Mouse (Mus musculus) limb, embryonic 12.5 days (tissue): ENCODE results near the gene Gm42421. TPM values are rescaled to one million over a fixed set of nuclear protein-coding genes. Genes with fewer than 3 reads are reported as not detected.

Experiments
- ATAC-seq: fragments of 200-750 bp; cut with Nextera tagmentation; 2 replicates; pipeline ENCODE4 v1.8.0; 2017; ENCODE audit warnings: low read depth, moderate TSS enrichment; ENCODE audit not compliant: insufficient number of reproducible peaks, insufficient read depth, low FRiP score, low TSS enrichment
- H3K27ac ChIP-seq: fragments of 300-500 bp; sonication (generic); 2 replicates; pipeline ENCODE4 v1.5.1; 2016; ENCODE audit warnings: mild to moderate bottlenecking, moderate library complexity
- H3K27me3 ChIP-seq: fragments of 300-500 bp; sonication (generic); 2 replicates; pipeline ENCODE4 v1.6.1; 2016; ENCODE audit warnings: mild to moderate bottlenecking, moderate library complexity
- H3K36me3 ChIP-seq: fragments of 300-500 bp; sonication (generic); 2 replicates; pipeline ENCODE4 v1.6.1; 2016; ENCODE audit warnings: mild to moderate bottlenecking, moderate library complexity
- H3K4me1 ChIP-seq: fragments of 300-500 bp; sonication (generic); replicated peaks from 2 replicates; pipeline ENCODE4 v1.6.1; 2016
- H3K4me2 ChIP-seq: fragments of 300-500 bp; sonication (generic); 2 replicates; pipeline ENCODE4 v1.6.1; 2016; ENCODE audit warnings: mild to moderate bottlenecking, moderate library complexity
- H3K4me3 ChIP-seq: fragments of 300-500 bp; sonication (generic); replicated peaks from 2 replicates; pipeline ENCODE4 v1.5.1; 2016; ENCODE audit warnings: mild to moderate bottlenecking
- H3K9ac ChIP-seq: fragments of 300-500 bp; sonication (generic); replicated peaks from 2 replicates; pipeline ENCODE4 v1.6.1; 2016; ENCODE audit warnings: mild to moderate bottlenecking, moderate library complexity
- H3K9me3 ChIP-seq: fragments of 300-500 bp; sonication (generic); 2 replicates; pipeline ENCODE4 v1.6.1; 2016; ENCODE audit warnings: mild to moderate bottlenecking, moderate library complexity
- WGBS: fragments of 180-500 bp; shearing (Covaris S2); methylation state at CpG from one replicate; pipeline ENCODE4 v1.1.7; 2016; 5-methylcytosine and 5-hydroxymethylcytosine counted together
- polyA plus RNA-seq: library from polyadenylated mRNA; unstranded; fragments of >200 nt; fragmentation: Nextera tagmentation; extraction: Ambion mirVana; gene quantifications from 2 replicates; pipeline ENCODE4 v1.2.1, GENCODE M21; 2016

The Gm42421 gene
- polyA plus RNA-seq, 1 experiment from 2014 or later, result 1.0 TPM

GRCm38 (mm10) chr5:143936156-143936555, 8.2 kb downstream of the Gm42421 start:
- Histone ChIP-seq H3K9me3 (no peaks in the 10 kb centered on the region), H3K4me1 (no peaks in the 10 kb centered on the region), H3K9ac (no peak overlapping the region), H3K36me3 (peaks cover 13% of the 10 kb centered on the region), H3K4me3 (no peak overlapping the region), H3K4me2 (no peak overlapping the region), H3K27me3 (no peaks in the 10 kb centered on the region), H3K27ac (no peak overlapping the region)
- ATAC-seq, result no peak
- WGBS, result 85% methylated on average over 9 of the region's 9 CpGs

- Histone ChIP-seq H3K4me1 (no peaks in the 10 kb centered on the region; the same call in 1 of the 2 replicates), H3K27ac (no peak overlapping the region), H3K27me3 (no peaks in the 10 kb centered on the region), H3K9me3 (no peaks in the 10 kb centered on the region), H3K4me3 (no peak overlapping the region), H3K4me2 (no peak overlapping the region), H3K9ac (no peak overlapping the region), H3K36me3 (no peaks in the 10 kb centered on the region)
- whole genome bisulfite sequencing, result 27% methylated on average over 10 of the region's 10 CpGs
- no peak for ATAC-seq
Measured at GRCm38 (mm10) chr5:143941588-143941987, 13.6 kb downstream of the Gm42421 start.

- H3K4me1 ChIP-seq, result no peaks in the 10 kb centered on the region; the same call in 1 of the 2 replicates
- ATAC-seq, result no peak
- H3K36me3 ChIP-seq, result no peaks in the 10 kb centered on the region
- H3K27ac ChIP-seq, result no peak overlapping the region
- no peak overlapping the region for H3K4me3 ChIP-seq
- H3K9me3 ChIP-seq, result no peaks in the 10 kb centered on the region
- H3K9ac ChIP-seq, result no peak overlapping the region
- WGBS, result 86% methylated on average over 14 of the region's 14 CpGs
- no peaks in the 10 kb centered on the region for H3K27me3 ChIP-seq
- no peak overlapping the region for H3K4me2 ChIP-seq
Measured at GRCm38 (mm10) chr5:143943231-143944125, 15.5 kb downstream of the Gm42421 start.

- no peak for ATAC-seq
- no peak overlapping the region for H3K4me2 ChIP-seq
- WGBS, result 84% methylated on average over 12 of the region's 12 CpGs
Measured at GRCm38 (mm10) chr5:143948361-143948760, 20.4 kb downstream of the Gm42421 start.

GRCm38 (mm10) chr5:143950016-143950415, 22.0 kb downstream of the Gm42421 start:
- Histone ChIP-seq H3K27ac (no peak overlapping the region), H3K27me3 (no peaks in the 10 kb centered on the region; the same call in 1 of the 2 replicates), H3K9ac (no peak overlapping the region), H3K4me2 (no peak overlapping the region), H3K4me1 (no peaks in the 10 kb centered on the region), H3K9me3 (no peaks in the 10 kb centered on the region), H3K4me3 (no peak overlapping the region), H3K36me3 (no peaks in the 10 kb centered on the region)
- 38% methylated on average over 5 of the region's 5 CpGs for WGBS
- ATAC-seq, result no peak

More at GRCm38 (mm10) chr5:143948361-143948760, 20.4 kb downstream of the Gm42421 start:
- H3K27me3 ChIP-seq, result no peaks in the 10 kb centered on the region; the same call in 1 of the 2 replicates
- H3K9me3 ChIP-seq, result no peaks in the 10 kb centered on the region
- no peak overlapping the region for H3K9ac ChIP-seq
- H3K36me3 ChIP-seq, result no peaks in the 10 kb centered on the region
- no peak overlapping the region for H3K27ac ChIP-seq
- no peak overlapping the region for H3K4me3 ChIP-seq
- H3K4me1 ChIP-seq, result no peaks in the 10 kb centered on the region

- no peak overlapping the region for H3K9ac ChIP-seq
- H3K36me3 ChIP-seq, result no peaks in the 10 kb centered on the region
- 0 out of 2 replicates have a peak, but pooled peaks cover 5% of the 10 kb centered on the region for H3K9me3 ChIP-seq
- H3K27me3 ChIP-seq, result no peaks in the 10 kb centered on the region
- no peaks in the 10 kb centered on the region for H3K4me1 ChIP-seq
- 91% methylated on average over 6 of the region's 6 CpGs for WGBS
- H3K4me3 ChIP-seq, result no peak overlapping the region
- ATAC-seq, result no peak
- H3K27ac ChIP-seq, result no peak overlapping the region
- H3K4me2 ChIP-seq, result no peak overlapping the region
Measured at GRCm38 (mm10) chr5:143957101-143957500, 29.1 kb downstream of the Gm42421 start.

- Histone ChIP-seq H3K9ac (no peak overlapping the region), H3K9me3 (0 out of 2 replicates have a peak, but pooled peaks cover 5% of the 10 kb centered on the region), H3K27ac (no peak overlapping the region), H3K27me3 (no peaks in the 10 kb centered on the region), H3K4me3 (no peak overlapping the region), H3K4me1 (no peaks in the 10 kb centered on the region), H3K4me2 (no peak overlapping the region), H3K36me3 (no peaks in the 10 kb centered on the region)
- WGBS, result 93% methylated on average over 11 of the region's 11 CpGs
- ATAC-seq, result no peak
Measured at GRCm38 (mm10) chr5:143959551-143959950, 31.6 kb downstream of the Gm42421 start.

- Histone ChIP-seq H3K9me3 (0 out of 2 replicates have a peak, but pooled peaks cover 5% of the 10 kb centered on the region), H3K4me3 (no peak overlapping the region), H3K4me1 (no peaks in the 10 kb centered on the region), H3K27ac (no peak overlapping the region), H3K4me2 (no peak overlapping the region), H3K36me3 (no peaks in the 10 kb centered on the region), H3K9ac (no peak overlapping the region), H3K27me3 (no peaks in the 10 kb centered on the region)
- no peak for ATAC-seq
- 84% methylated on average over 8 of the region's 8 CpGs for WGBS
Measured at GRCm38 (mm10) chr5:143961176-143961575, 33.2 kb downstream of the Gm42421 start.

- Histone ChIP-seq H3K4me1 (no peaks in the 10 kb centered on the region), H3K27me3 (no peaks in the 10 kb centered on the region), H3K4me2 (no peak overlapping the region), H3K9me3 (no peaks in the 10 kb centered on the region), H3K4me3 (no peak overlapping the region), H3K27ac (no peak overlapping the region), H3K9ac (no peak overlapping the region), H3K36me3 (no peaks in the 10 kb centered on the region)
- WGBS, result 86% methylated on average over 12 of the region's 12 CpGs
- no peak for ATAC-seq
Measured at GRCm38 (mm10) chr5:143965586-143966345, 37.8 kb downstream of the Gm42421 start.

- WGBS, result 85% methylated on average over 12 of the region's 12 CpGs
- no peaks in the 10 kb centered on the region for H3K27me3 ChIP-seq
- H3K9ac ChIP-seq, result no peak overlapping the region
- H3K27ac ChIP-seq, result no peak overlapping the region
- no peaks in the 10 kb centered on the region for H3K4me1 ChIP-seq
- no peaks in the 10 kb centered on the region for H3K9me3 ChIP-seq
- H3K4me2 ChIP-seq, result no peak overlapping the region
- no peak for ATAC-seq
- H3K4me3 ChIP-seq, result no peak overlapping the region
- H3K36me3 ChIP-seq, result no peaks in the 10 kb centered on the region
Measured at GRCm38 (mm10) chr5:143966671-143967070, 38.7 kb downstream of the Gm42421 start.

- Histone ChIP-seq H3K4me2 (no peak overlapping the region), H3K4me3 (no peak overlapping the region), H3K9ac (no peak overlapping the region), H3K36me3 (no peaks in the 10 kb centered on the region), H3K4me1 (no peaks in the 10 kb centered on the region), H3K27me3 (no peaks in the 10 kb centered on the region), H3K9me3 (no peaks in the 10 kb centered on the region), H3K27ac (no peak overlapping the region)
- ATAC-seq, result no peak
- WGBS, result 71% methylated on average over 3 of the region's 3 CpGs
Measured at GRCm38 (mm10) chr5:143972628-143973027, 44.7 kb downstream of the Gm42421 start.
